Mouse (Mus musculus) v-Abl transformed pro-B cells (cell line): ENCODE results near the gene Ankrd27.

Experiments
- in situ Hi-C, 2 experiments: fragments of 400-800 bp; cut with MboI; formaldehyde crosslinking; loops; one replicate each; pipeline ENCODE4 v1.15.1; 2025; ENCODE audit not compliant: unreplicated experiment in 2 of 2

Gene Ankrd27

GRCm38 (mm10) chr7:35668066-35669041, 82.3 kb downstream of the Ankrd27 start:
- in situ Hi-C loops = loop anchor here in 1 of 2 experiments (10.0 kb wide), 1 partner anchor 186 kb away; no protein-coding TSS in a partner anchor

- in situ Hi-C loops = no loop called here
These were observed 92.9 kb downstream of the Ankrd27 start for GRCm38 (mm10) chr7:35678976-35679375.

GRCm38 (mm10) chr7:35681559-35681958, 95.5 kb downstream of the Ankrd27 start:
- in situ Hi-C loops = loop anchor here in 1 of 2 experiments (10.0 kb wide), 2 partner anchors 73 to 173 kb away; partner anchors contain the start of gene Dpy19l3

- in situ Hi-C loops = loop anchor here in 1 of 2 experiments (10.0 kb wide), 2 partner anchors 71 to 171 kb away; partner anchors contain the start of gene Dpy19l3
These were observed 97.5 kb downstream of the Ankrd27 start for GRCm38 (mm10) chr7:35683409-35684122.

GRCm38 (mm10) chr7:35686216-35686615, 100.2 kb downstream of the Ankrd27 start:
- in situ Hi-C loops = loop anchor here in 1 of 2 experiments (10.0 kb wide), 2 partner anchors 69 to 169 kb away; partner anchors contain the start of gene Dpy19l3

- in situ Hi-C loops = loop anchor here in 1 of 2 experiments (10.0 kb wide), 2 partner anchors 68 to 168 kb away; partner anchors contain the start of gene Dpy19l3
These were observed 100.7 kb downstream of the Ankrd27 start for GRCm38 (mm10) chr7:35686756-35687155.

GRCm38 (mm10) chr7:35687229-35687628, 101.2 kb downstream of the Ankrd27 start:
- in situ Hi-C loops = loop anchor here in 1 of 2 experiments (10.0 kb wide), 2 partner anchors 68 to 168 kb away; partner anchors contain the start of gene Dpy19l3

GRCm38 (mm10) chr7:35688276-35688675, 102.2 kb downstream of the Ankrd27 start:
- in situ Hi-C loops = loop anchor here in 1 of 2 experiments (10.0 kb wide), 2 partner anchors 67 to 167 kb away; partner anchors contain the start of gene Dpy19l3
